Mouse (Mus musculus): ENCODE measurements around the gene Surf1. TPM values are rescaled to one million over a fixed set of nuclear protein-coding genes. Genes with fewer than 3 reads are reported as not detected.
A peak's percentile ranks its signal among the peaks of the same experiment; 100 is the strongest.

The Surf1 gene
- 81.6 and 84.1 TPM in 2 replicates for total RNA-seq (2021)
- long read RNA-seq, experiment 1, transcript Surf1-209 (9 exons, 1,151 nt), result minor isoform, 11 of 85 reads
- long read RNA-seq, experiment 1, transcript Surf1-201 (9 exons, 1,173 nt), result major isoform, 46 of 85 reads
- long read RNA-seq, experiment 1, partial matches to known transcripts, result 6 of 85 reads
- long read RNA-seq, experiment 1, other reads (novel, unspliced or antisense), result 22 of 85 reads
- long read RNA-seq, experiment 2, transcript Surf1-209 (9 exons, 1,151 nt), result minor isoform, 8 of 59 reads
- long read RNA-seq, experiment 2, transcript Surf1-201 (9 exons, 1,173 nt), result major isoform, 30 of 59 reads
- long read RNA-seq, experiment 2, partial matches to known transcripts, result 8 of 59 reads
- long read RNA-seq, experiment 2, other reads (novel, unspliced or antisense), result 13 of 59 reads

DNA sequence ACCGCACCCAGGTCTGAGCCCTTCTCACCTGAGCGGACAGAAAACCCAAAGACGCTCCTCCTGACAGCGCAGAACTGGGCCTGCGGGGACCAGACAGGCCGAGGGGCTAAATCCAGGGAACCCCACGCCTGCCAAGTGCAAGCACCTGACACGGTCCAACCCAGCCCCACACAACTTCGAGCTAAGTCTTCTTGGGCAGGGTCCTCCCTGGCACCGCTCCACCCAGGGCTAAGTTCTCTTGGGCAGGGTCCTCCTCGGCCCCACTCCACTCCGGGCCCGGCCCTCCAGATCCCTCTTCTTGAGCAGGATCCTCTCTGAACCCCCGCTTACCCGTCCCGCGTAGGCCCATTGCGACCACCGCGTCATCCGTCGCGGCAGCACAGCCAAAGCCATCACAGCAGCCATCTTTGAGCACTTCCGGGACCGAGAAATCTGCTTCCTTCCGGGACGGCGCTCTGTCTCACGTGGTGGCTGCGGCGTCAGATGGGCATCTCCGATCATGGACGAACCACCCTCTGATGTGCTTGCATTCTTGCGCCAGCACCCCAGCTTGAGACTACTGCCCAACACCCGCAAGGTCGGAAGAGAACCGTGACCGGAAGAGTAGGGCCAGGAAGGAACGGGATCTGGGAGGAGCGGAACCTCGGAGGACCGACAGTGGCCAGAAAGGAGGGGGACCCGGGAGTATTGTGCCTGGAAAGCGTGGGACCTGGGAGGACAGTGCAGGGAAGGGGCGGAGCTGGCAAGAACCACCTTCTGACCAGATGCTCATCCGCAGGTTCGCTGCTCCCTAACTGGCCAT, at the start of gene Surf1, which contains the start of gene Surf2:
Surf1 (minus strand) TSS at position 604 of the 802 bp plus-strand sequence.
Surf2 (plus strand) TSS at position 441 of the 802 bp plus-strand sequence.
- DNase-seq, result peak; percentile 91

DNA sequence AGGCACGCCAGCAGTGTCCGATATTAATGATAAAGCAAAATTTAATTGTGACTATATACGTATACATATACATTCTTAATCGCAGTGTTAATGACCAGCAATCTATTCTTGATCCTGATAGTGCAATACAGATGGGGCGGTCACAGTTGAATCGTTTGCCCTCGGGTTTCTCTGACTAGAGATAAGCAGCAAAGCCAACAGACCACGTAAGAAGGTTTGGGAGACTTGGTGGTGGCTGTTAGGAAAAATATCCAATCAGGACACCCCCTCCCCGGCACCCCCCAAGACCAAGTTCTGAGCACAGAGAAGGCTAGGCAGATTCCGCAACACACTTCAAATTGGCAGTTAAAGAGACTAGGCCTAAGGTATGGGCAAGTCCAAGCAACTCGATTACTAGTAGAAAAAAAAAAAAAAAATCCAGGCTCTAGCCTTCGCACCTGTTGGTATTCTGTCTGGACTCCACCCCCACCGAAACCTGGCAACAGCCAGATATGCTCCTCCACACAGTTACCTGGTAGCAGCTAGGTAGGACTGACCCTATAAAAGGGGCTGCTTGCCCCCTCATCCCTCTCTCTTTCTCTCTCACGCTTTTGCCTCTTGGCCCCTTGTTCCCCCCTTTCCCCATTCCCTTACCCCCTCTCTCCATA, 48.5 kb upstream of the Surf1 start:
- DNase-seq, result peak; percentile 11

DNA sequence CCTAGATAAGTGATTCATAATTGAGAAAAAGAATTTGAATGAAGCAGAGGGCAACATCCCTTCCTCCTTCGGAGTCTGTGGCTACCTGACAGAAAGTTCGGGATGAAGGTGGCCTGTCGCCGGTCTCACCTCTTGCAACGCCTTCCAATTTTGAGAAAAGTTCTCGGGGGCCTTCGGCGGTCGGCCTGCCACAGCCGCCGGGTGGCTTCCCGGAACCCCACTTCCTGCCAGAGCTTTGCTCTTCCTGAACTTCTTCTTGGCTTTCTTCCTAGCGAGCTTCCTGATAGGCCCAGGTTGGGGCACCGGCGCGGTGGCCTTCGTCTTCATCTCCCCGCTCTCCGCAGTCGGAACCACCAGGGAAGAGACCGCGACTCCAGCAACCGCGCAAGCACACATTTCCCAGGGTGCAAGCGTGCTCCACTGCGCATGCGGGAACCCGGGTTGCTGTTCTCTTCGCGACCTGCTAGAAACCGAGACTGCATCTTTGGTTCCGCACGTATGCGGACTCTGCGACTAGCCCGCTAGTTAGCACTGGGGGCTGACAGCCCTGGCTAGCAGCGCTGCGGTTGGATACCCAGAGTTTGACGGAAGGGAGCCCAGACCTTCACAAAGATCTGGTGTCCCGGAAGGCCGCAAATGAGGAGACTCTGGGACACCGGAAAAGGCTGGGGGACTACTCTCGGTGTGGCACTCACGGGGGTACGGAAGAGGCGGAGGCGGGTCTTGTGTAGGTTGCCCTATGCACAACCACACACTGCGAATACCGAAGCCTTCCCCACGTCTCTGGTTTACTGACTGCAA, 47.8 kb upstream of the Surf1 start, which contains the start of gene Rexo4:
Rexo4 (minus strand) TSS at position 464 of the 801 bp plus-strand sequence.
- DNase-seq, result peak; percentile 96

DNA sequence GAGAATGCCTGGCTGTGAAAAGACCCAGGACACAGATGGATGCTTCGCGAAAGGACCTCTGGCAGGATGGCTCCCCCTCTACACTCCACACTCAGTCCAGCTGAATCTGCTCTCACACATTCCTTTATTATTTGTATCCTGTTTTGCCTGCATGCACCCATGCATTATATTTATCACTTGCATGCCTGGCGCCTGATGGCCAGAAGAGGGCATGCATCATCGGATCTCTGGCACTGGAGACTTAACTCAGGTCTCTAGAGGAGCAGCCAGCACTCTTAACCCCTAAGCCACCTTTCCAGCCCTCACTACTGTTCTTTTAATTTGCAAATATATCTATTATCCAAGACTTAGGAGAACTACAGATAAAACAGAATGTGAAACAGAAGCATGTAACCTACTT, 44.4 kb upstream of the Surf1 start:
- no peak for DNase-seq

DNA sequence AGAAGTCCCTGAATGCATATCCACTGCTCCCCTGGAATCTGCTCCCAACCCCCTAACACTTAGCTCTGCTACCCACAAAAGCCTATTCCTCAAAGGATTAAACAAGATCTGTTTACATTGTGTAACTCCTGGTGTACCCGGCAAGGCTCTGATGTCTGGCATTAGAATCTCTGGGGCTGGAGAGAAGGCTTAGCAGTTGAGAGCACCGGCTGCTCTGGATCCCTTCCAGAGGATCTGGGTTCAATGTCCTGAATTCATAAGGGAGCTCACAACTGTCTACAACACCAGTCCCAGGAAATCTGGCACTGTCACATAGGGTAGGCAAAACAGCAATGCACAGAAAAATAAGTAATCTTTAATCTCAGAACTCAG, 41.1 kb upstream of the Surf1 start:
- DNase-seq, result no peak

- no peak for DNase-seq
These were observed 40.6 kb upstream of the Surf1 start for GRCm38 (mm10) chr2:26956811-26957487.

- no peak for DNase-seq
These were observed 38.5 kb upstream of the Surf1 start for GRCm38 (mm10) chr2:26954735-26955395.

DNA sequence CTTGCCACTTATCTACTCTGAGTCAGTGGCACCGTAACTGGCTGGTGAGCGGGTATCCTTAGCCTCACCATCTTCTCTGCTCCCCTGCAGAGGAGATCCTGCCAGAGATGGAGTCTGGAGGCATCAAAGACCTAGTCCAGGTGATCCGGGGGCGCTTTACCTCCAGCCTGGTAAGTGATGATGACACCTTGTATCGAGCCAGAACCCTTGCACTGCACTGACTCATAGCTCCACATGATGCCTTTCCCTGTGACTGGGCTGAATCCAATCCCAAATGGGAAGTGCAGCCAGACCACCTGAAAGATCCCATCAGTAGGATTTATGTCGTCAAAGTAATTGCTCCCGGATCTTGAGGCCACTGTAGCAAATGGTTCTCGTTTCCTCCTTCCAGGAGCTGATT, 36.5 kb upstream of the Surf1 start:
- DNase-seq, result no peak

GRCm38 (mm10) chr2:26952193-26952592, 35.9 kb upstream of the Surf1 start:
- peak; percentile 34 for DNase-seq

DNA sequence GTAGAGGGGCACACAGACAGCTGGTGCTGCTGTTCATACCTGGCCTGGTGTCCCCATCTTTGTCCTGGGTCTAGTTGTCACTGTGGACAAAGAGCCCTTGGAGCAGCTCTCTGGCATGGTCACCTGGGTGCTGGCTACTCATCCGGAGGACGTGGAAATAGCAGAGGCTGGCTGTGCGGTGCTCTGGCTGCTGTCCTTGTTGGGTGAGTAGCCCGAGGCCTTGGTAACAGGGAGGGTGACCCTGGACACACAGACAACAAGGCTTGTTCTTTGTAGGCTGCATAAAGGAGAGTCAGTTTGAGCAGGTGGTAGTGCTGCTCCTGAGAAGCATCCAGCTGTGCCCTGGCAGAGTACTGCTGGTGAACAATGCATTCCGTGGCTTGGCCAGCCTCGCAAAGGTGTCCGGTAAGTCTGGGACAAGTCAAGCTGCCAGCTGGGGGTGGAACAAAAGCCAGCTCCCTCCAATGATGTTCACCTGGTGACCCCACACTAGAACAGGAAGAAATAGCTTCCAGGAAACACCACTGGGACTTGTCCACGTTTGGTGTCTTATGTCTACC, 35.1 kb upstream of the Surf1 start:
- DNase-seq, result peak; percentile 48

DNA sequence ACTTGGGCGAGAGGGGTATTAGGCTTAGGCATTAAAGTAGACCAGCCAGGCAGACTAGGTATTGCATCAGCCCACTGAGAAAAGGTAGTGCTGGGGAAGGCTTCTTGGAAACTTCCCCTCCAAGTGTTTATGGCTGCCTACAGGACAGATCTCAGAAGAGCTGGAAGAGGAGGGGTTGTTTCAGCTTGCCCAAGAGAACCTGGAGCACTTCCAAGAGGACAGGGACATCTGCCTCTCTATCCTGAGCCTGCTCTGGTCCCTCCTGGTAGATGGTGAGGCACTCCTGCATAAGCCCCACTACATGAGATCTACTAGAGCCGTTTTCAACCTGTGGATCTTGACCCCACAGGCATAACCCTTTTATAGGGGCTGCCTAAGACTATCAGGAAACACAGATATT, 34.1 kb upstream of the Surf1 start:
- DNase-seq, result no peak

GRCm38 (mm10) chr2:26943253-26943652, 26.9 kb upstream of the Surf1 start:
- DNase-seq, result no peak

GRCm38 (mm10) chr2:26941539-26941938, 25.2 kb upstream of the Surf1 start:
- DNase-seq, result no peak

DNA sequence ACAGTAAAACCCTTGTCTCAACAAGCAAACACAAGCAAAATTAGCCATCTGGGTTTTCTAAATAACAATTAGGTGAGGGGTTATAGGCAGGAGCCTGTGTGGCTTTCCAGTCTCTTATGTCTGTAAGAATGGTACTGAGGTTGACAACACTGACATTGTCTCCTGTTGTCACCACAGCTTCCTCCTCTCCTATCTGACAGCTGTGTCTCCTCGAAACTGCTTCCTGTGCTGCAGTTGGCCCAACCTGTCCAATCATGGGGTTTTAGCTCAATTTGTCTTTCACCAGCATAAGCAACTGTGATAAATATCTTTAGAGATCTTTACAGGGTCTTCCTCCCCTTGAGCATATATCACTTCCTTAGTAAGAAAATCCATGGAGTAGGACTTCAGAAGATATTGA, 20.1 kb upstream of the Surf1 start:
- no peak for DNase-seq

DNA sequence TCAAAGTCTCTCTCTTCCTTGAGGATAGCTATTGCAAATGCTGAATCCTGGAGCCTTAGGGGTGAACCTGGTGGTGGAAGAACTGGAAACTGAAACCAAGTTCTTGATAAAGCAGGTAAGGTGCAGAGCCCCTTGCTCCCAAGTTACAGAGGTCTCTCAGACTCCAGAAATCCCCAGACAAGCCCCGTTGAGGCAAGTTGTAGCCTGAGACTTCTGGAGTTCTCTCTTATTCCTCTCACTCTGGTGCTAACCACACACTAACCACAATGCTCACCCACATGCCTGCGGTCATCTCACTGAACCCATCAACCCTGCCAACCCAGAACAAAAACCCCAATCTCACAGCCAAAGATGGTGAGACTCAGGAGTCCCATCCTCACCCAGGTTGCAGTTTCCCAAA, 19.0 kb upstream of the Surf1 start:
- DNase-seq, result no peak

GRCm38 (mm10) chr2:26933304-26934055, 17.1 kb upstream of the Surf1 start, which contains the start of the genes Surf4 and Stkld1:
Gene Surf4, minus strand, starts transcription at chr2:26933928.
Gene Stkld1, plus strand, starts transcription at chr2:26934047.
- DNase-seq, result peak; percentile 96

DNA sequence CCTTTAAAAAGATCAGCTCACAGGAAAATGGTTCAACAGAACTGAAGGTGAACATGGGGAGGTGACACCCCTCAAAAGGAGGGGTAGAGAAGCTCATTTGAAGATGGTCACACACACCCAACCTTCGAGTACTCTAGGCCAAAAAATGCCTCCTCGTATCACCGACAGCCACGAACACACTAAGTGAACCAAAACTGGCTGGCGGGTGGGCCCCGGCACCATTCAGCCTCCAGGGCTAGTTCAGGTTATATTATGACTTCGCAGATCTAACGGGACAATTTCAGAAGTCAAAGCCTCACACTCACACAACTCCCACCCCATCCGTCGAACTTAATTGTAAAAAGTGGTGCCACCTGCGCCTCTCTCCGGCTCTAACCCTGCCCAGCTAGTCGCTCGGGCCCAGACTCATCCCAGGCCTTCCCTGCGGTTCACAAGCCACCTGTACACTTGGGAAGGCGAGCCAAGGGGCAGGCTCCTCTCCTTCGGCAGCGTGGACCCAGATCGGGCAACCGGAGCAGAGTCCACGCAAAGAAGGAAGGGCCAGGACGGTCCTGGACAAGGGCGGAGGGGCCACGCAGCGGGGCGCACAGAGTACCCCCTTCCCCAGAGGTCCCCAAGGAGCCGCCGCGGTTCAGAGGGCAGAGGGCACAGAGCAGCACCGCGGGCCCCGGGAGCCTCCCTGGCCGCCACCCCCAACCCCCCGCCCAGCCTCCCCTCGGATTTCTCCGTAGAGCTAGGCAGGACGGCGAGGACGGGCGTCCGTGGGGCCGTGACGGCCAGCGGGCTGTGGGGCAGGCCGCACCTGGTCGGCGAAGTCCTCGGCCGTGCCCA, 16.4 kb upstream of the Surf1 start:
- peak; percentile 57 for DNase-seq

- DNase-seq, result peak; percentile 85
These were observed 14.1 kb upstream of the Surf1 start for GRCm38 (mm10) chr2:26930390-26930789.

All from adrenal gland, postnatal 14 days (tissue).